Mouse (Mus musculus) embryonic facial prominence, embryonic 12.5 days (tissue): ENCODE data around the gene Ints4. TPM values are rescaled to one million over a fixed set of nuclear protein-coding genes. Genes with fewer than 3 reads are reported as not detected.

Experiments used
- ATAC-seq: fragments of 200-750 bp; cut with Nextera tagmentation; 2 replicates; pipeline ENCODE4 v1.8.0; 2017; ENCODE audit not compliant: insufficient number of reproducible peaks, insufficient read depth, low FRiP score, low TSS enrichment
- H3K27ac ChIP-seq: fragments of 300-500 bp; sonication (generic); 2 replicates; pipeline ENCODE4 v1.5.1; 2016; ENCODE audit warnings: mild to moderate bottlenecking
- H3K27me3 ChIP-seq: fragments of 300-500 bp; sonication (generic); 2 replicates; pipeline ENCODE4 v1.6.1; 2016; ENCODE audit warnings: mild to moderate bottlenecking, moderate library complexity
- H3K36me3 ChIP-seq: fragments of 300-500 bp; sonication (generic); 2 replicates; pipeline ENCODE4 v1.6.1; 2016; ENCODE audit warnings: mild to moderate bottlenecking
- H3K4me1 ChIP-seq: fragments of 300-500 bp; sonication (generic); 2 replicates; pipeline ENCODE4 v1.6.1; 2016
- H3K4me2 ChIP-seq: fragments of 300-500 bp; sonication (generic); replicated peaks from 2 replicates; pipeline ENCODE4 v1.6.1; 2016; ENCODE audit warnings: mild to moderate bottlenecking, moderate library complexity
- H3K4me3 ChIP-seq: fragments of 300-500 bp; sonication (generic); 2 replicates; pipeline ENCODE4 v1.5.1; 2016; ENCODE audit warnings: mild to moderate bottlenecking
- H3K9ac ChIP-seq: fragments of 300-500 bp; sonication (generic); 2 replicates; pipeline ENCODE4 v1.6.1; 2016; ENCODE audit warnings: mild to moderate bottlenecking, moderate library complexity
- H3K9me3 ChIP-seq: fragments of 300-500 bp; sonication (generic); 2 replicates; pipeline ENCODE4 v1.6.1; 2016; ENCODE audit warnings: mild to moderate bottlenecking, moderate library complexity
- WGBS: fragments of 180-500 bp; shearing (Covaris S2); methylation state at CpG from one replicate; pipeline ENCODE4 v1.1.7; 2016; 5-methylcytosine and 5-hydroxymethylcytosine counted together
- polyA plus RNA-seq: library from polyadenylated mRNA; unstranded; fragments of >200 nt; fragmentation: Nextera tagmentation; extraction: Ambion mirVana; gene quantifications from 2 replicates; pipeline ENCODE4 v1.2.1, GENCODE M21; 2016

Ints4 gene
- polyA plus RNA-seq, 1 experiment from 2014 or later = 63.5 TPM

GRCm38 (mm10) chr7:97473001-97473400 is 7.8 kb upstream of the Ints4 start:
- H3K27ac ChIP-seq = no peak overlapping the region
- ATAC-seq = no peak
- no peak overlapping the region for H3K4me3 ChIP-seq
- H3K27me3 ChIP-seq = no peaks in the 10 kb centered on the region
- no peak overlapping the region for H3K4me2 ChIP-seq
- H3K9ac ChIP-seq = no peak overlapping the region
- H3K36me3 ChIP-seq = no peaks in the 10 kb centered on the region
- 78% methylated on average over 5 of the region's 5 CpGs for whole genome bisulfite sequencing
- H3K9me3 ChIP-seq = no peaks in the 10 kb centered on the region
- H3K4me1 ChIP-seq = no peaks in the 10 kb centered on the region

GRCm38 (mm10) chr7:97479349-97479748 is 1.4 kb upstream of the Ints4 start:
- Histone ChIP-seq H3K27me3 (no peaks in the 10 kb centered on the region), H3K27ac (no peak overlapping the region), H3K36me3 (no peaks in the 10 kb centered on the region), H3K9ac (no peak overlapping the region), H3K9me3 (no peaks in the 10 kb centered on the region), H3K4me3 (no peak overlapping the region), H3K4me2 (no peak overlapping the region), H3K4me1 (peaks cover 10% of the 10 kb centered on the region)
- ATAC-seq = no peak
- 68% methylated on average over 3 of the region's 3 CpGs for WGBS

- Histone ChIP-seq H3K9ac (no peak overlapping the region), H3K4me3 (peak overlapping the region; percentile 81), H3K27ac (no peak overlapping the region), H3K36me3 (peaks cover 8% of the 10 kb centered on the region), H3K4me2 (peak overlapping the region; percentile 93), H3K9me3 (no peaks in the 10 kb centered on the region), H3K4me1 (peaks cover 10% of the 10 kb centered on the region), H3K27me3 (no peaks in the 10 kb centered on the region)
- WGBS = 31% methylated on average over 3 of the region's 3 CpGs
- ATAC-seq = 0 out of 2 replicates have a peak, but pooled peaks have one; percentile 25
Measured at GRCm38 (mm10) chr7:97480290-97480689, 466 bp upstream of the Ints4 start.

GRCm38 (mm10) chr7:97483378-97483777 is 2.6 kb downstream of the Ints4 start:
- Histone ChIP-seq H3K27ac (no peak overlapping the region), H3K4me2 (no peak overlapping the region), H3K36me3 (peaks cover 35% of the 10 kb centered on the region), H3K9ac (no peak overlapping the region), H3K27me3 (no peaks in the 10 kb centered on the region), H3K4me1 (peaks cover 10% of the 10 kb centered on the region), H3K4me3 (no peak overlapping the region), H3K9me3 (no peaks in the 10 kb centered on the region)
- no peak for ATAC-seq
- 82% methylated on average over 2 of the region's 2 CpGs for WGBS

GRCm38 (mm10) chr7:97491157-97491556 is 10.4 kb downstream of the Ints4 start:
- Histone ChIP-seq H3K27ac (no peak overlapping the region), H3K4me1 (no peaks in the 10 kb centered on the region), H3K4me2 (no peak overlapping the region), H3K4me3 (no peak overlapping the region), H3K27me3 (no peaks in the 10 kb centered on the region), H3K9me3 (no peaks in the 10 kb centered on the region), H3K9ac (no peak overlapping the region), H3K36me3 (peaks cover 63% of the 10 kb centered on the region)
- ATAC-seq = no peak
- WGBS = 63% methylated on average over 3 of the region's 3 CpGs

- no peaks in the 10 kb centered on the region for H3K27me3 ChIP-seq
- ATAC-seq = no peak
- H3K4me1 ChIP-seq = no peaks in the 10 kb centered on the region
- no peaks in the 10 kb centered on the region for H3K9me3 ChIP-seq
- H3K27ac ChIP-seq = no peak overlapping the region
- no peak overlapping the region for H3K9ac ChIP-seq
- no peak overlapping the region for H3K4me3 ChIP-seq
- H3K4me2 ChIP-seq = no peak overlapping the region
- 94% methylated on average over 4 of the region's 4 CpGs for WGBS
- H3K36me3 ChIP-seq = peaks cover 52% of the 10 kb centered on the region
Measured at GRCm38 (mm10) chr7:97492420-97492819, 11.7 kb downstream of the Ints4 start.

GRCm38 (mm10) chr7:97495052-97495451 is 14.3 kb downstream of the Ints4 start:
- Histone ChIP-seq H3K36me3 (peaks cover 41% of the 10 kb centered on the region), H3K4me1 (no peaks in the 10 kb centered on the region), H3K9me3 (no peaks in the 10 kb centered on the region), H3K4me2 (no peak overlapping the region), H3K9ac (no peak overlapping the region), H3K27ac (no peak overlapping the region), H3K4me3 (no peak overlapping the region), H3K27me3 (no peaks in the 10 kb centered on the region)
- ATAC-seq = no peak

- Histone ChIP-seq H3K9me3 (no peaks in the 10 kb centered on the region), H3K4me1 (no peaks in the 10 kb centered on the region), H3K4me3 (no peak overlapping the region), H3K27ac (no peak overlapping the region), H3K36me3 (peaks cover 30% of the 10 kb centered on the region), H3K27me3 (no peaks in the 10 kb centered on the region), H3K9ac (no peak overlapping the region), H3K4me2 (no peak overlapping the region)
- ATAC-seq = no peak
- WGBS = 81% methylated on average over 5 of the region's 5 CpGs
Measured at GRCm38 (mm10) chr7:97500555-97501209, 19.9 kb downstream of the Ints4 start.

GRCm38 (mm10) chr7:97514786-97515185 is 34.0 kb downstream of the Ints4 start:
- H3K4me1 ChIP-seq = no peaks in the 10 kb centered on the region

GRCm38 (mm10) chr7:97519935-97520334 is 39.2 kb downstream of the Ints4 start:
- H3K4me1 ChIP-seq = no peaks in the 10 kb centered on the region
- no peak overlapping the region for H3K4me2 ChIP-seq
- H3K9me3 ChIP-seq = no peaks in the 10 kb centered on the region
- H3K27ac ChIP-seq = no peak overlapping the region
- no peak overlapping the region for H3K4me3 ChIP-seq
- no peak for ATAC-seq
- H3K9ac ChIP-seq = no peak overlapping the region
- H3K27me3 ChIP-seq = no peaks in the 10 kb centered on the region
- peaks cover 68% of the 10 kb centered on the region for H3K36me3 ChIP-seq
- WGBS = 86% methylated on average over 2 of the region's 2 CpGs

More at GRCm38 (mm10) chr7:97514786-97515185, 34.0 kb downstream of the Ints4 start:
- H3K9ac ChIP-seq = no peak overlapping the region
- H3K4me2 ChIP-seq = no peak overlapping the region
- H3K27ac ChIP-seq = no peak overlapping the region
- H3K36me3 ChIP-seq = peaks cover 69% of the 10 kb centered on the region
- no peak for ATAC-seq
- WGBS = 81% methylated on average over 1 of the region's 1 CpGs
- H3K27me3 ChIP-seq = no peaks in the 10 kb centered on the region
- no peaks in the 10 kb centered on the region for H3K9me3 ChIP-seq
- H3K4me3 ChIP-seq = no peak overlapping the region

- Histone ChIP-seq H3K4me1 (no peaks in the 10 kb centered on the region), H3K27me3 (no peaks in the 10 kb centered on the region), H3K36me3 (peaks cover 92% of the 10 kb centered on the region), H3K27ac (no peak overlapping the region), H3K9ac (no peak overlapping the region), H3K4me2 (no peak overlapping the region), H3K4me3 (no peak overlapping the region), H3K9me3 (no peaks in the 10 kb centered on the region)
- no peak for ATAC-seq
- 90% methylated on average over 5 of the region's 5 CpGs for WGBS
Measured at GRCm38 (mm10) chr7:97535531-97535930, 54.8 kb downstream of the Ints4 start.

- 89% methylated on average over 5 of the region's 5 CpGs for WGBS
- Histone ChIP-seq H3K27me3 (no peaks in the 10 kb centered on the region), H3K27ac (no peak overlapping the region), H3K36me3 (peaks cover 92% of the 10 kb centered on the region), H3K9me3 (no peaks in the 10 kb centered on the region), H3K4me2 (no peak overlapping the region), H3K4me3 (no peak overlapping the region), H3K4me1 (no peaks in the 10 kb centered on the region), H3K9ac (no peak overlapping the region)
- ATAC-seq = no peak
Measured at GRCm38 (mm10) chr7:97536571-97536970, 55.8 kb downstream of the Ints4 start.
